Mouse (Mus musculus) liver, embryonic 14.5 days (tissue): ENCODE data around the gene Pik3cb.
A peak's percentile ranks its signal among the peaks of the same experiment; 100 is the strongest.

Source experiments
- CTCF ChIP-seq: IDR thresholded peaks from 2 replicates; pipeline ENCODE4 v1.5.1; 2016; ENCODE audit warnings: antibody characterized with exemption, low read depth, control low read depth
- EP300 ChIP-seq: IDR thresholded peaks from 2 replicates; pipeline ENCODE4 v1.6.1; 2016; ENCODE audit warnings: antibody characterized with exemption, low read depth

DNA sequence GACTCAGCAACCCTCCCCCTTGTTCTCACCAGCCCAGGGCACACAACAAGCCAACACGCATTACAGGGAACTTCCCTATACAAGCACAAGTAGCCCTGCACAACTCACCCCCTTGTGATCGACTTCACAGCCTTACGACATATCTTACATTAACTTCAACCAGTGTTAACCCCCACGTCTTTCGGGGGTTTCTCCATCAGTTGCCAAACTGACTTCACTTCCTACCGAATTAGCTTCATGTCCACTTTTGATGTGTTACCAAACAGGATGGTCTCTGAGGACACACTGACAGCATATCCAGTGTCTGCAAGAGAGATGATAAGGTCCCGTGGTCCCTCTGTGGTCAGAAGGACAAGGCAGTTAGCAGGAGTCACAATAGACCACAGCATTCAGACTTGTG, 41.7 kb upstream of the Pik3cb start:
- no peak for TF ChIP-seq CTCF
- TF ChIP-seq EP300, result peak; percentile 45; the same call in 1 of the 2 replicates
